Mouse (Mus musculus) forebrain, embryonic 16.5 days (tissue): ENCODE results near the gene Nphp1. TPM values are rescaled to one million over a fixed set of nuclear protein-coding genes. Genes with fewer than 3 reads are reported as not detected.

Experiments used
- ATAC-seq: fragments of 200-750 bp; cut with Nextera tagmentation; 2 replicates; pipeline ENCODE4 v1.8.0; 2017; ENCODE audit warnings: mild to moderate bottlenecking, moderate library complexity
- H3K27ac ChIP-seq: fragments of 300-500 bp; sonication (generic); 2 replicates; pipeline ENCODE4 v1.5.1; 2014; ENCODE audit warnings: low read length, control low read depth
- H3K27me3 ChIP-seq: fragments of 300-500 bp; sonication (generic); replicated peaks from 2 replicates; pipeline ENCODE4 v1.6.1; 2014; ENCODE audit warnings: low read length; ENCODE audit not compliant: control insufficient read depth, insufficient read depth
- H3K36me3 ChIP-seq: fragments of 300-500 bp; sonication (generic); 2 replicates; pipeline ENCODE4 v1.6.1; 2014; ENCODE audit not compliant: control insufficient read depth, insufficient read depth
- H3K4me1 ChIP-seq: fragments of 300-500 bp; sonication (generic); replicated peaks from 2 replicates; pipeline ENCODE4 v1.6.1; 2014; ENCODE audit warnings: low read length; ENCODE audit not compliant: control insufficient read depth, insufficient read depth
- H3K4me2 ChIP-seq: fragments of 300-500 bp; sonication (generic); 2 replicates; pipeline ENCODE4 v1.6.1; 2014; ENCODE audit warnings: mild to moderate bottlenecking, low read length, control low read depth
- H3K4me3 ChIP-seq: fragments of 300-500 bp; sonication (generic); replicated peaks from 2 replicates; pipeline ENCODE4 v1.5.1; 2014; ENCODE audit warnings: mild to moderate bottlenecking, low read length, control low read depth
- H3K9ac ChIP-seq: fragments of 300-500 bp; sonication (generic); replicated peaks from 2 replicates; pipeline ENCODE4 v1.6.1; 2014; ENCODE audit warnings: low read depth, low read length, control low read depth
- H3K9me3 ChIP-seq: fragments of 300-500 bp; sonication (generic); 2 replicates; pipeline ENCODE4 v1.6.1; 2016; ENCODE audit warnings: low read length; ENCODE audit not compliant: control insufficient read depth
- WGBS: fragments of 180-500 bp; shearing (Covaris S2); extraction: QIAGEN DNeasy Blood & Tissue Kit; methylation state at CpG from one replicate; pipeline ENCODE4 v1.1.7; 2014; 5-methylcytosine and 5-hydroxymethylcytosine counted together
- polyA plus RNA-seq: library from polyadenylated mRNA; unstranded; fragments of >200 nt; fragmentation: Nextera tagmentation; extraction: Ambion mirVana; gene quantifications from 2 replicates; pipeline ENCODE4 v1.2.1, GENCODE M21; 2015

Nphp1 gene
- 17.6 and 17.9 TPM in 2 replicates for polyA plus RNA-seq

GRCm38 (mm10) chr2:127788440-127789116 lies at the start of gene Nphp1:
TSS of gene Nphp1 (minus strand) at chr2:127788897.
- Histone ChIP-seq H3K4me2 (peak within 1 kb of the TSS; percentile 79), H3K36me3 (no peaks in the 10 kb centered on the region), H3K9ac (peak within 1 kb of the TSS; percentile 82), H3K4me3 (peak within 1 kb of the TSS; percentile 91), H3K27ac (0 out of 2 replicates have a peak within 1 kb of the TSS, but pooled peaks have one; percentile 11), H3K4me1 (peaks cover 25% of the 10 kb centered on the region), H3K9me3 (no peaks in the 10 kb centered on the region), H3K27me3 (no peaks in the 10 kb centered on the region)
- peak; percentile 87 for ATAC-seq
- WGBS = under 1% methylated on average over 40 of the region's 40 CpGs

- no peaks in the 10 kb centered on the region for H3K9me3 ChIP-seq
- no peak overlapping the region for H3K4me2 ChIP-seq
- no peak overlapping the region for H3K9ac ChIP-seq
- no peak overlapping the region for H3K27ac ChIP-seq
- ATAC-seq = no peak
- 11% methylated on average over 2 of the region's 2 CpGs for WGBS
- no peaks in the 10 kb centered on the region for H3K36me3 ChIP-seq
- H3K4me1 ChIP-seq = peaks cover 9% of the 10 kb centered on the region; the same call in 1 of the 2 replicates
- H3K4me3 ChIP-seq = no peak overlapping the region
- 0 out of 2 replicates have a peak, but pooled peaks cover 2% of the 10 kb centered on the region for H3K27me3 ChIP-seq
These were observed 44.1 kb upstream of the Nphp1 start for GRCm38 (mm10) chr2:127832833-127833190.

- 38% methylated on average over 11 of the region's 11 CpGs for WGBS
- peaks cover 9% of the 10 kb centered on the region; the same call in 1 of the 2 replicates for H3K4me1 ChIP-seq
- H3K4me2 ChIP-seq = peak overlapping the region; percentile 56
- H3K36me3 ChIP-seq = no peaks in the 10 kb centered on the region
- 0 out of 2 replicates have a peak, but pooled peaks cover 2% of the 10 kb centered on the region for H3K27me3 ChIP-seq
- H3K9ac ChIP-seq = peak overlapping the region; percentile 35; the same call in 1 of the 2 replicates
- H3K27ac ChIP-seq = no peak overlapping the region
- peak; percentile 26; the same call in 1 of the 2 replicates for ATAC-seq
- H3K9me3 ChIP-seq = no peaks in the 10 kb centered on the region
- peak overlapping the region; percentile 53 for H3K4me3 ChIP-seq
These were observed 43.6 kb upstream of the Nphp1 start for GRCm38 (mm10) chr2:127832103-127832832.

- peak; percentile 100 for ATAC-seq
- Histone ChIP-seq H3K27ac (no peak within 1 kb of the TSS), H3K9ac (peak within 1 kb of the TSS; percentile 35; the same call in 1 of the 2 replicates), H3K4me1 (peaks cover 9% of the 10 kb centered on the region; the same call in 1 of the 2 replicates), H3K4me3 (peak within 1 kb of the TSS; percentile 53), H3K4me2 (peak within 1 kb of the TSS; percentile 56), H3K27me3 (no peaks in the 10 kb centered on the region), H3K9me3 (no peaks in the 10 kb centered on the region), H3K36me3 (no peaks in the 10 kb centered on the region)
- under 1% methylated on average over 56 of the region's 56 CpGs for WGBS
These were observed 42.9 kb upstream of the Nphp1 start, which contains the start of gene Bub1 for GRCm38 (mm10) chr2:127831401-127832102. TSS of gene Bub1 (minus strand) at chr2:127831865.

GRCm38 (mm10) chr2:127791919-127792603 lies 3.4 kb upstream of the Nphp1 start, which contains the start of gene Mtln:
TSS of gene Mtln (minus strand) at chr2:127792488.
- peaks cover 25% of the 10 kb centered on the region for H3K4me1 ChIP-seq
- H3K4me3 ChIP-seq = peak within 1 kb of the TSS; percentile 87
- WGBS = under 1% methylated on average over 37 of the region's 37 CpGs
- H3K27ac ChIP-seq = peak within 1 kb of the TSS; percentile 84
- no peaks in the 10 kb centered on the region for H3K36me3 ChIP-seq
- peak within 1 kb of the TSS; percentile 76 for H3K9ac ChIP-seq
- peak within 1 kb of the TSS; percentile 65 for H3K4me2 ChIP-seq
- no peaks in the 10 kb centered on the region for H3K27me3 ChIP-seq
- ATAC-seq = peak; percentile 97
- H3K9me3 ChIP-seq = no peaks in the 10 kb centered on the region

GRCm38 (mm10) chr2:127789651-127790270 lies 1.1 kb upstream of the Nphp1 start:
- Histone ChIP-seq H3K9ac (no peak overlapping the region), H3K36me3 (no peaks in the 10 kb centered on the region), H3K4me2 (peak overlapping the region; percentile 79), H3K4me3 (peak overlapping the region; percentile 91; the same call in 1 of the 2 replicates), H3K9me3 (no peaks in the 10 kb centered on the region), H3K27ac (no peak overlapping the region), H3K4me1 (peaks cover 25% of the 10 kb centered on the region), H3K27me3 (no peaks in the 10 kb centered on the region)
- WGBS = 22% methylated on average over 9 of the region's 9 CpGs
- ATAC-seq = no peak

- Histone ChIP-seq H3K9ac (peak overlapping the region; percentile 82), H3K4me2 (peak overlapping the region; percentile 79), H3K4me1 (peaks cover 25% of the 10 kb centered on the region), H3K9me3 (no peaks in the 10 kb centered on the region), H3K36me3 (no peaks in the 10 kb centered on the region), H3K27ac (0 out of 2 replicates have a peak overlapping the region, but pooled peaks have one; percentile 11), H3K4me3 (peak overlapping the region; percentile 91), H3K27me3 (no peaks in the 10 kb centered on the region)
- ATAC-seq = 0 out of 2 replicates have a peak, but pooled peaks have one; percentile 5
- 5% methylated on average over 11 of the region's 11 CpGs for WGBS
These were observed 441 bp upstream of the Nphp1 start for GRCm38 (mm10) chr2:127789138-127789537.

- no peak for ATAC-seq
- Histone ChIP-seq H3K9me3 (no peaks in the 10 kb centered on the region), H3K4me2 (no peak overlapping the region), H3K4me3 (no peak overlapping the region), H3K27ac (no peak overlapping the region), H3K27me3 (no peaks in the 10 kb centered on the region), H3K9ac (no peak overlapping the region), H3K4me1 (peaks cover 25% of the 10 kb centered on the region), H3K36me3 (no peaks in the 10 kb centered on the region)
- WGBS = 90% methylated on average over 5 of the region's 5 CpGs
These were observed 1.5 kb downstream of the Nphp1 start for GRCm38 (mm10) chr2:127787226-127787625.
